Mouse (Mus musculus) neural tube, embryonic 11.5 days (tissue): Measurements from ENCODE around the gene Dmgdh. TPM values are rescaled to one million over a fixed set of nuclear protein-coding genes. Genes with fewer than 3 reads are reported as not detected.

Experiments used
- ATAC-seq: fragments of 200-750 bp; cut with Nextera tagmentation; 2 replicates; pipeline ENCODE4 v1.8.0; 2017; ENCODE audit warnings: moderate number of reproducible peaks, mild to moderate bottlenecking, moderate TSS enrichment, moderate library complexity; ENCODE audit not compliant: insufficient read depth, low FRiP score, low TSS enrichment
- DNase-seq: peaks from one replicate; pipeline ENCODE4 v3.0.0-alpha.2; 2015; ENCODE audit warnings: low spot score
- H3K27ac ChIP-seq: fragments of 300-500 bp; sonication (generic); 2 replicates; pipeline ENCODE4 v1.5.1; 2014; ENCODE audit warnings: low read depth, mild to moderate bottlenecking, low read length
- H3K27me3 ChIP-seq: fragments of 300-500 bp; sonication (generic); 2 replicates; pipeline ENCODE4 v1.6.1; 2014; ENCODE audit warnings: mild to moderate bottlenecking, low read length, mixed read lengths; ENCODE audit not compliant: control insufficient read depth, insufficient read depth
- H3K36me3 ChIP-seq: fragments of 300-500 bp; sonication (generic); 2 replicates; pipeline ENCODE4 v1.6.1; 2014; ENCODE audit warnings: mild to moderate bottlenecking, low read length, moderate library complexity, mixed read lengths; ENCODE audit not compliant: control insufficient read depth, insufficient read depth
- H3K4me1 ChIP-seq: fragments of 300-500 bp; sonication (generic); 2 replicates; pipeline ENCODE4 v1.6.1; 2014; ENCODE audit warnings: low read length, mixed read lengths; ENCODE audit not compliant: control insufficient read depth, insufficient read depth
- H3K4me2 ChIP-seq: fragments of 300-500 bp; sonication (generic); 2 replicates; pipeline ENCODE4 v1.6.1; 2014; ENCODE audit warnings: low read depth, mild to moderate bottlenecking, moderate library complexity
- H3K4me3 ChIP-seq: fragments of 300-500 bp; sonication (generic); 2 replicates; pipeline ENCODE4 v1.5.1; 2014; ENCODE audit warnings: low read depth, low read length
- H3K9ac ChIP-seq: fragments of 300-500 bp; sonication (generic); 2 replicates; pipeline ENCODE4 v1.6.1; 2014; ENCODE audit warnings: mild to moderate bottlenecking, low read length
- H3K9me3 ChIP-seq: fragments of 300-500 bp; sonication (generic); 2 replicates; pipeline ENCODE4 v1.6.1; 2016; ENCODE audit warnings: low read length; ENCODE audit not compliant: control insufficient read depth
- WGBS: fragments of 180-500 bp; shearing (Covaris S2); extraction: QIAGEN DNeasy Blood & Tissue Kit; methylation state at CpG from one replicate; pipeline ENCODE4 v1.1.7; 2014; 5-methylcytosine and 5-hydroxymethylcytosine counted together
- microRNA-seq: library from miRNA; unstranded; fragments of <30 nt; microRNA quantifications from one replicate; pipeline ENCODE4, GENCODE M21; 2016
- polyA plus RNA-seq: library from polyadenylated mRNA; unstranded; fragments of >200 nt; fragmentation: Nextera tagmentation; extraction: Ambion mirVana; gene quantifications from 2 replicates; pipeline ENCODE4 v1.2.1, GENCODE M21; 2014

Gene Dmgdh
- polyA plus RNA-seq, 1 experiment from 2014 or later, result not detected

- Histone ChIP-seq H3K4me2 (no peak overlapping the region), H3K9me3 (no peaks in the 10 kb centered on the region), H3K36me3 (no peaks in the 10 kb centered on the region), H3K4me3 (no peak overlapping the region), H3K27me3 (no peaks in the 10 kb centered on the region), H3K27ac (no peak overlapping the region), H3K4me1 (no peaks in the 10 kb centered on the region), H3K9ac (no peak overlapping the region)
- no peak for DNase-seq
- no peak for ATAC-seq
- WGBS, result 77% methylated on average over 5 of the region's 5 CpGs
Observed at GRCm38 (mm10) chr13:93797011-93797600, 122.9 kb downstream of the Dmgdh start.

Small RNA genes within 50 kb of the gene (microRNA-seq; reads per million reads assigned to microRNA genes)
- gene Mir5624, result not detected

Other genes starting within 250 kb of the Dmgdh start
- 3.6 TPM in 2 replicates for gene Jmy, start 174.6 kb upstream of the Dmgdh start, polyA plus RNA-seq
- gene Bhmt, start 36.5 kb upstream of the Dmgdh start, polyA plus RNA-seq, result not detected in 2 replicates
- not detected in 2 replicates for gene Bhmt2, start 131 bp upstream of the Dmgdh start, polyA plus RNA-seq
- gene Arsb, start 97.2 kb downstream of the Dmgdh start, polyA plus RNA-seq, result 7.3 and 8.0 TPM in 2 replicates